Mouse (Mus musculus) lung, adult 2 months (tissue): ENCODE data around the gene Cfap161.

Experiments used
- CTCF ChIP-seq: fragments of 200-500 bp; IDR thresholded peaks from 2 replicates; pipeline ENCODE4 v1.5.1; 2011; ENCODE audit warnings: mild to moderate bottlenecking, low read length, control low read depth; ENCODE audit not compliant: insufficient read depth
- POLR2A ChIP-seq: fragments of 200-500 bp; IDR thresholded peaks from 2 replicates; pipeline ENCODE4 v1.6.1; 2011; ENCODE audit warnings: low read depth, mild to moderate bottlenecking, control low read depth, low read length, borderline replicate concordance; ENCODE audit errors: extremely low read depth

DNA sequence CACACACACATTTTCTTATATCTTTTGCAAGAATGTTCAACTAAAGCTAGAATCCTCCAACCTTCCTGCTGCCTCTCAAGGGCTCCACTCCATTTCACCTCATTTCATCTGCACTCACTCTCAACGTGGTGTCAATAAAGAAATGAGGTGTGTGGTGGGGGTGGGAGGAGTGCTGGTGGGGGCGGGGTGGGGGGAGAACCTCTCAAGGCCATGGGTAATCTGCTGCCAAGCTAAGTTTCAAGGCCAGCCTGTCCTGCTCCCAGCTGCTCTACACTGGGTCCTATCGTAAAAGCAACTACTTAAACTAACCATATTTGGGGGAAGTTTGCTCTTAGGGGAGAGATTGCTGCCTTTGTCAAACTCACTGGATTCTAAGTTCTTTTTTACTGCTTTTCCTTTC, 18.8 kb upstream of the Cfap161 start:
- no peak for TF ChIP-seq POLR2A
- TF ChIP-seq CTCF = no peak
